Mouse (Mus musculus) kidney, adult 18-20 months (tissue): Measurements from ENCODE around the gene Zmynd8.
A peak's percentile ranks its signal among the peaks of the same experiment; 100 is the strongest.

ENCODE experiments used
- DNase-seq: peaks from one replicate; pipeline ENCODE4 v3.0.0; 2021

Zmynd8 gene

GRCm38 (mm10) chr2:165898202-165899194 lies at the start of gene Zmynd8:
Gene Zmynd8, minus strand, starts transcription at chr2:165899016.
- no peak for DNase-seq

DNA sequence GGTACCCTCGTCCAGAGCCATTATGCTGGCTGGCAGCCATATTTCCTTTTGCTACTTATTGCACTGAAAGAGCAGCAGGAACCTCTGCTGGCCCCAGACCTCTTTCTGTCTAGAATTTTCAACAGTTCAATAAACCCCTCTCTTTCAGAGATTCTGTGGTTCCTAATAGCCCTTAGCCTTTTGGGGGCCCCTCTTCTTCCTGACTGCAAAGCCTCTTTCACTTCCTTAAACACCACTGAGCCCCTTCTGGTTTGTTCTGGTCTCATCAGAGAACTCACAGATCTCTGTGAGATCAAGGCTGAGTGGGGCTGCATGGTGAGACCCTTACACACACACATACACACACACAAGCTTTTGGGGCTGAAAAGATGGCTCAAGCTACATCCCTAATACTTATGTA lies 49.2 kb upstream of the Zmynd8 start:
- no peak for DNase-seq

DNA sequence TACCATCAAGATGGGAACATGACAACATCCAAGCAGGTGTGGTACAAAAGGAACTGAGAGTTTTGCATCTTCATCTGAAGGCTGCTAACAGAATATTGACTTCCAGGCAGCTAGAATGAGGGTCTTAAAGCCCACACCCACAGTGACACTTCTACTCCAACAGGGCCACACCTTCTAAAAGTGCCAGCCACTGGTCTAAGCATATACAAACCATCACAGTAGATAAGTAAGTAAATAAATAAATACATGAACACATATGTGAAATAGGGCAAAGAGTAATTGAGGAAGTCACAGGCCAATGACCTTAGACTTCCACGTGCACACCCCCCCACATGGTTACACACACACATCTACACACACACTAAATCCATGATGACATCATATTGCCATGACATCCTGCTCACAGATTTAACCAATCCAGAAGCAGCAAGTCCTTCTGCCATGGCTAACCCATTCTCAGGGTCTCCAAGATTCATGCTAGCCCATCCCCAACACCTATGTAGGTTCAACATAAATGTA lies 47.3 kb upstream of the Zmynd8 start:
- no peak for DNase-seq

DNA sequence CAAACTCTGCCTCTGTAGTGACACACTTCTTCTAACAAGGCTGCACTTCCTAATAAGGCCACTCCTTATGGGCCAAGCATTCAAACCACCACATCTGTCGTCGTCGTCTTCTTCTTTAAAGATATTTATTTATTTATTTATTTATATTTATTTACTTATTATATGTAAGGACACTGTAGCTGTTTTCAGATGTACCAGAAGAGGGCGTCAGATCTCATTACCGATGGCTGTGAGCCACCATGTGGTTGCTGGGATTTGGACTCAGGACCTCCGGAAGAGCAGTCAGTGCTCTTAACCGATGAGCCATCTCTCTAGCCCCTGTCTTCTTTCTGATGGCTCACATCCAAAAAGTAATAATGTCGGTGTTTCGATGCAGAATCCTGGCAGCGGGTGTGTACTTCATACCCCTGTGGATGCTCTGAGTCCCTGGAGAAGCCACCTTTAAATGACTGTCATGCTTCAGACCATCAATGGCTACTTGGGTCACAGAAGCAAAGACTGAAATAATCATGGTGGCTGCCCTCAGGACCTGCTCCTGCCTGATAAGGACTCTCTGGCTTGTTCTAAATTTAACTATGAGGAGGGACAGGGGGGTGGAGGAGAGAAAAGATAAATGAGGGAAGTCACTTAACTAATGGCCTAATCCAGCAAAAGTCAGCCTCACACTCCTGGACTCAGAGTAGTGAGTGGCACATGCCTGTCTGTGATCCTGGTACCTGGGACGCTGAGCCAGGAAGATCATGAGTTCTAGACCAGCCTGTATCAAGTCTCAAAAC lies 45.9 kb upstream of the Zmynd8 start:
- DNase-seq, result no peak

DNA sequence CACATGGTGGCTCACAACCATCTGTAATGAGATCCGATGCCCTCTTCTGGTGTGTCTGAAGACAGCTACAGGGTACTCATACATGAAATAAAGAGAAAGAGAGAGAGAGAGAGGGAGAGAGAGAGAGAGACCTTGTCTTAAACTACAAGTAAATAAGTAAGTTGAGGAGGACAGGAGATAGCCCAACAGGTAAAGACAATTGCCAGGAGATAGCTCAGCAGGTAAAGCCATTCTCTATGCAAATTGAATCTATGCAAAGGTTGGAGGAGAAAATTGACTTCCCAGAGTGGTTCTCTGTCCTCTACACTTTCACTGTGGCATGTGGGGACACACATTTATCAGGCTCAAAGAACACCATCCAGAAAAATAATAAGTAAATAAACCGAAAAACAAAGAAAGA lies 44.3 kb upstream of the Zmynd8 start:
- no peak for DNase-seq

- peak; percentile 58 for DNase-seq
Measured at GRCm38 (mm10) chr2:165936106-165936505, 37.3 kb upstream of the Zmynd8 start.

- DNase-seq, result no peak
Measured at GRCm38 (mm10) chr2:165927705-165928104, 28.9 kb upstream of the Zmynd8 start.

DNA sequence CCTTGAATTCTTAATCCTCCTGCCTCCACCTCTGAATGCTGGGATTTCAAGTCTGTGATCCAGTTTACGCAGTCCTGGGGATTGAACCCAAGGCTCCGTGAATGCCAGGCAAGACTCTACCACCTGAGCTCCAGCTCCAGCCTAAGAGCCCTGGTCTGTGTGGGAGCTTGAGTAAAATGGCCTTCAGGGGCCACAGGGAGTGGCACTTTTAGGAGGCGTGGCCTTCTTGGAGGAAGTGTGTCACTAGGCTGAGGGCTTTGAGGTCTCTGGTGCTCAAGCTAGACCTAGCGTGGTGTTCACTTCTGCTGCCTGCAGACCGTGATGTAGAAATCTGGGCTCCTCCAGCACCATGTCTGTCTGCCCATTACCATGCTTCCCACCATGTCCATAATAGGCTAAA lies 27.4 kb upstream of the Zmynd8 start:
- no peak for DNase-seq

DNA sequence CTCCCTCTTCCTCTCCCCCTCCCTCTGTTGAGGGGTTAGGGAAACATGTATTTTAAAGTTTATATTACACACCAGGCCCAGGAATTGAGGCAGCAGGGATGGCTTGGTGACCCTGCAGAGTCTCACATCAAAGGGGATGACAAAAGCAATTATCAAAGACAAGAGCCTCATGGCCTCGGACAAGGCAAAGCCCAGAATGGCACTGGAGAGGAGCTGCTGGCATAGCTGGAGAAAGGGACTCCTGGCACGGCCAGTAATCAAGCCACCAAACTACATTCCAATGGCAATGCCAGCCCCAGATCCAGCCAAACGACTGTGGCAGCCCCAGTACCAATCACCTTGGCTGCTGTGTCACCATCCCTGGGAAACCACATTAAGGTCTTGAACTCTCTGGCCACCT lies 26.3 kb upstream of the Zmynd8 start:
- no peak for DNase-seq

- no peak for DNase-seq
Measured at GRCm38 (mm10) chr2:165924695-165925094, 25.9 kb upstream of the Zmynd8 start.

DNA sequence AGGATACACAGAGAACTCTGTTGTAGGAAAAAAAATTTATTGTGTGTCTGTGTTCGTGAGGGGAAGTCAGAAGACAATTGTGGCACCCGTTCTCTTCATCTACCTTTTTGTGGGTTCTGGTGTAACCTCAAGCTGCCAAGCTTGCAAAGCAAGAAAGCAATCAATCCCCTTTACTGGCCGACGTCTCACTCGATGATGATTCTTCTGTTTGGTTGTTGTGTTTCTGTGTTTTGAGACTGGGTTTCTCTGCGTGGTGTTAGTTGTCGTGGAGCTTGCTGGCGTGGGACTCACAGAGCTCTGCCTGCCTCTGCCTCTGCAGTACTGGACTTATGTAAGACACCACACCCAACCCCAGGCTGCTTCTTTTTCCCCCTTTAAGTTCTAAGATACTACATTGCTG lies 24.9 kb upstream of the Zmynd8 start:
- no peak for DNase-seq

DNA sequence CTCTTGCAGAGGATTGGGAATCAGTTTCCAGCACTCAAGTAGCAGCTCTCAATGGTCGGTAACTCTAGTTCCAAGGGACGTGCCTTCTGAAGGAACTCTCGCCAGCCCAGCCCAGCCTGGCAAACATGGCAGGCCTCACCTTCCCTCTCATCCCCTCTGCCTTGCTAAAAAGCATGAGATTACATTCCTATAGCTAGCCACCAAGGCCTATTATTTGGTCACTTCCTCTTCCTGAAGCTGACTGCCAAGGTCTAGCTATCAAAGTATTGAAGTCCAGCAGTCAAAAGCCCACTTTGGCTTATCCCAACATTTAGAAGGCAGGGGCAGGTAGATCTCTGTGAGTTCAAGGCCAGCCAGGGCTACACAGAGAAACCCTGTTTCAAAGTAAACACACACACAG lies 24.2 kb upstream of the Zmynd8 start:
- no peak for DNase-seq

DNA sequence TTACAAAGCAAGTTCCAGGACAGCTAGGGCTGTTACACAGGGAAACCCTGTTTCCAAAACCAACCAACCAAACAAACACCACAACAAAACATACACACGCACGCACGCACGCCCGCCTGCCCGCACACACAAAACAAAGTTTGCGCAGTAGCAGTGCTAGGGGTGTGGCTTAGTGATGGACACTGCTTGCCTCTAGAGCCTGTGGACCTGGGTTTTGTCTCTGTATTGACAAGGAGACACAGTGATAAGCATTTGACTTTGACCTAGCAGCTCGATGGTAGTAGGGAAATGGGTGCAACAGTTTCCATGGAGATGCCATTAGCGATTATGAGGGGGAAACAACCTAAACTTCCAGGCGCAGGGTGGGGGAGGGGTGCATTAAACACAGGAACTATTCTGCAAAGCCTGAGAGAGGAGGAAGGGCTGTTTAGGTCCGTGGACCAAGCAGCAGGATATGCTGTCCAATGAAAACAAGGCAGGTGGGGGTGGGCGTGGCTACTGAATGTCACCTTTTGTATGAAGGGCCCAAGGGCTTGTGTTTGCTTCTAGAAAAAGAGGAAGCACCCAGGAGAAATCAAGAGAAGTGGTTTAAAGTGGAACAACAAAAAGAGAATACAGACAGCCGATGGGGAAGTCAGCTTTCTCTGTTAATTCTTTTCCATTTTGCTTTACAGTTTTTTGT lies 23.4 kb upstream of the Zmynd8 start:
- no peak for DNase-seq

DNA sequence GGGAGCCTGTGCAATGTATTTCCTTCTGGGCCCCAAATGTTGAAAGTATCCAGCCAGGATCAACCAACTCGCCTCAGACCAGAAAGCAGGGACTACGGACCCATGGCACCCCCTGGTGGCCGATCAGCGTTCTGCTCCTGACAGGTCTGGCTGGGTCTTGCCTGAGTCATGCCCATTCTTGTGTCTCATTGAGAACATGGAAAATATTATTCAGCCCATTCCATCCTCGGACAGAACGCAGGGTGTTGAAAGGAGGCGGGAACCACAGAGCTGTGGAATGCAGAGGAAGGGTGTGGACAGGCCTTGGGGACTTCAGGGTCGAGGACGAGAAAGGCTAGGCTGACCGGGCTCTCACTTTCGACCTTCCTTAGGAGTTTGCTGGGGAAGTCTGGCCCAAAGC lies 15.5 kb upstream of the Zmynd8 start:
- DNase-seq, result peak; percentile 93

DNA sequence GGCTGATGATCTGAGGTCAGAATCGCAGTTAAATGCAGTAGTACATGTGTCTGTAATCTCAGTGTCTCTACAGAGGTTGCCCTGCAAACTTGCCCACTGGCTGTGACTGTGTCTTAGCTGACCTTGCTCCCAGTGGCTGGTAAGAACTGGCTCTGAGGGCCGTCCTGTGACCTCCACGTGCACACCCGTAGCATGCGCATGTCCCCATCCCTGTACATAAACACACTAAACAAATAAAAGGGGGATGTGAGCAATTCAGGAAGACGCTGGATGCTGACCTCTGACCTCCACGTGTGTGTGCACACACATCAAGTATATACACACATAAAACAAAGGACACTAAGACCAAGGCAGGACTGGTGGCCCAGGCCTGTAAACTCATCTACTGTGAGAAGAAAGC lies 14.3 kb upstream of the Zmynd8 start:
- no peak for DNase-seq

DNA sequence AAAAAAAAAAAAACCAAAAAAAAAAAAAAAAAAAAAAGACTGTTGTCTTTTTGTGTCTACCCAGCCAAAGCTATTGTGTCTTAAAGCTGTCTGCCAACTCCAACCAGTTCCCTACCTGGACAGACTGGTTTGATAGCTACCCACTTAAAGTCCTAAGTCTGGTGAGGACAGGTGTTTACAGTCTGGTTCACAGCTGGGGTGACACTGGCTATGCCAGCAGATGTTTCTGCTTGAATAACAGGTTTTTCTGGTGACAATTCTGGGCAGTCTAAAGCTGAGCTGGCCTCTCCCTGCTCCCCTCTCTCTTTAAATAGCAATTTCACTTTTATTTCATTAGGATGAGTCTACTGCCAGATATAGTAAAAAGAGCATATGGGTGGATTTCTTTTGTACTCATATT lies 10.9 kb upstream of the Zmynd8 start:
- no peak for DNase-seq

DNA sequence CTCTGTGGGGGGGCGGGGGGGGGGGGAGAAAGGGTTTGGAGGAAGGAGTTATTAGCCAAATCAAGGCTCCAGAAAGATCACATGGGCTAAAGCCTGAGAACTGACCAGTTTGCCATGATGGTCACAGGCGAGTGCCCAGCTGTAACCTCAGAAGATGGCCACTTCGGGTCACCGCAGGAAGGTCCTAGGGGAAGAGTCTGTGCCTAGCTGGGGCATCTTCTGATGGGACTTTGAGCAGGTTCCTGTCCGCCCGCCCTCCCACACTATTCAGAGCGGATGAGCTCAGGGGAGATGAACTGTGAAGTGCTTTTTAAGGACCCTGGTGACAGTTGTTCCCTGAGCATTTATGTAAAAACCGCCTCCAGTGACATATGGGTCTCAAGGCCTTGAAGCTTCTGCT lies 8.4 kb upstream of the Zmynd8 start:
- no peak for DNase-seq

- DNase-seq, result peak; percentile 53
Measured at GRCm38 (mm10) chr2:165906332-165906945, 7.6 kb upstream of the Zmynd8 start.

DNA sequence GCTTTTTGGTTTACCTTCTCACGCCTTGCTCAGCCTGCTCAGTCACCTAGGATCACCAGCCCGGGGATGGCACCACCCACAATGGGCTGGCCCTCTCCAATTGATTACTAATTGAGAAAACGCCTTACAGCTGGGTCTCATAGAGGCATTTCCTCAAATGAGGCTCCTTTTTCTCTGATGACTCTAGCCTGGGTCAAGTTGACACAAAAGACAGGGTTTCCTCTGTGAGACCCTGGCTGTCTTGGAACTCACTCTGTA lies 2.2 kb upstream of the Zmynd8 start:
- no peak for DNase-seq

DNA sequence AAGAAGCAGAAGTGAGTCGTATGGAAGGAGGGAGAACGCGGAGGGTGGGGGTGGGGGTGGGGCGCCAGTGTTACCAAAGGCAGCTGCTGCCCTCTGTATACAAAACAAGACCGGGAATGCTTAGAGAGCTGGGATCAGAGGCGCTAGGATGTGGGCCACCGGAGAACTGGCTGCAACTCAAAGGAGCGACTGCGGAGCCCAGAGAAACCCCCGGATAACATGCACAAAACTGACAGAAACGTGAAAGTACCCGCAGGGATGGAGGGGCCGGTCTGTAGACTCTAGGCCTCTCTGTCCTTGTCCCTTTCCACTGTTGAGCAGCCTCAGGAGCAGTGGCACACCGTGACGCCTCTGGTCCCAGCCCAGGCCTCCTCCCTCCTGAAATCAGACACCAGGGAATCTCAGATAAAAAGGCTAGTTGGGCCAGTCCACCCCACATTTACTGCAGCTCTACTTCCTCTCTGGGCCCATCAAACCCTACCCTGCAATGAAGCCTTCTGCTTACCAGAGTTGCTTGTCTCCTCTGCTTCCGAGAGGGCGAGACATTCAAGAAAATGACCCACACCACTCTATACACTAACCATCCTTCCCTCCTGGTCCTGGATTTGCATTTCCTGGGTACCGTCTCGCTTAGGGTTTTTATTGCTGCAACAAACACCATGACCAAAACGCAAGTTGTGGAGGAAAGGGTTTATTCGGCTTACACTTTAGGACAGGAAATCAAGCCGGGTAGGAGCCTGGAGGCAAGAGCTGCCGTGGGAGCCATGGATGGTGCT lies 1.7 kb upstream of the Zmynd8 start:
- DNase-seq, result no peak

- no peak for DNase-seq
Measured at GRCm38 (mm10) chr2:165899923-165900322, 1.1 kb upstream of the Zmynd8 start.

DNA sequence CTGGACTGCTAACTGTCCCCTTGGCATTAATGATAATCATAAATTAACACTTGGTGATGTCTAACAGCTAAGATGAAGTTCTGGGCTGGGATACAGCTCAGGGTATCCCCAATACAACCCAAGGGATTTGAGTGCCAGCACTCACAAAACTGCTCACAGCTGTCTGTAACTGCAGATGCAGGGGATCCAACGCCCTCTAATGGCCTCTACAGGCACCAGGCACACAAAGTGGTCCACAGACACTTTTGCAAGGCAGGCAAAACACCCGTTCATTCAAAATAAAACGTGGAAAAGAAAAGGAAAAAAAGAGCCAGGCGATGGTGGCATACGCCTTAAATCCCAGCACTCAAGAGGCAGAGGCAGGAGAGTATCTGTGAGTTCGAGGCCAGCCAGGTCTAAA lies 658 bp upstream of the Zmynd8 start:
- DNase-seq, result no peak
